Mouse (Mus musculus) stomach, embryonic 15.5 days (tissue): ENCODE data around the gene Mt2. TPM values are rescaled to one million over a fixed set of nuclear protein-coding genes. Genes with fewer than 3 reads are reported as not detected.
"Not testable (repeated sequence)": the region's sequence is repeated elsewhere in the genome, so short reads cannot be mapped to it uniquely, and the experiment has no call there.

Experiments
- ATAC-seq: fragments of 200-750 bp; cut with Nextera tagmentation; 2 replicates; pipeline ENCODE4 v1.8.0; 2017; ENCODE audit warnings: low read depth, moderate number of reproducible peaks, moderate TSS enrichment; ENCODE audit not compliant: insufficient read depth, low FRiP score
- H3K27ac ChIP-seq: fragments of 300-500 bp; sonication (generic); 2 replicates; pipeline ENCODE4 v1.5.1; 2015; ENCODE audit warnings: mild to moderate bottlenecking, inconsistent platforms
- H3K27me3 ChIP-seq: fragments of 300-500 bp; sonication (generic); replicated peaks from 2 replicates; pipeline ENCODE4 v1.6.1; 2015; ENCODE audit warnings: inconsistent platforms
- H3K36me3 ChIP-seq: fragments of 300-500 bp; sonication (generic); 2 replicates; pipeline ENCODE4 v1.6.1; 2015; ENCODE audit warnings: inconsistent platforms
- H3K4me1 ChIP-seq: fragments of 300-500 bp; sonication (generic); 2 replicates; pipeline ENCODE4 v1.6.1; 2015; ENCODE audit warnings: inconsistent platforms
- H3K4me2 ChIP-seq: fragments of 300-500 bp; sonication (generic); 2 replicates; pipeline ENCODE4 v1.6.1; 2015; ENCODE audit warnings: mild to moderate bottlenecking, inconsistent platforms
- H3K4me3 ChIP-seq: fragments of 300-500 bp; sonication (generic); replicated peaks from 2 replicates; pipeline ENCODE4 v1.5.1; 2015; ENCODE audit warnings: inconsistent platforms
- H3K9ac ChIP-seq: fragments of 300-500 bp; sonication (generic); 2 replicates; pipeline ENCODE4 v1.6.1; 2015; ENCODE audit warnings: inconsistent platforms
- H3K9me3 ChIP-seq: fragments of 300-500 bp; sonication (generic); 2 replicates; pipeline ENCODE4 v1.6.1; 2016; ENCODE audit warnings: inconsistent platforms
- WGBS: fragments of 180-500 bp; shearing (Covaris S2); methylation state at CpG from one replicate; pipeline ENCODE4 v1.1.7; 2015; 5-methylcytosine and 5-hydroxymethylcytosine counted together
- polyA plus RNA-seq: library from polyadenylated mRNA; unstranded; fragments of >200 nt; fragmentation: Nextera tagmentation; extraction: Ambion mirVana; gene quantifications from 2 replicates; pipeline ENCODE4 v1.2.1, GENCODE M21; 2015

The Mt2 gene
- polyA plus RNA-seq, 1 experiment from 2014 or later: 643 TPM

DNA sequence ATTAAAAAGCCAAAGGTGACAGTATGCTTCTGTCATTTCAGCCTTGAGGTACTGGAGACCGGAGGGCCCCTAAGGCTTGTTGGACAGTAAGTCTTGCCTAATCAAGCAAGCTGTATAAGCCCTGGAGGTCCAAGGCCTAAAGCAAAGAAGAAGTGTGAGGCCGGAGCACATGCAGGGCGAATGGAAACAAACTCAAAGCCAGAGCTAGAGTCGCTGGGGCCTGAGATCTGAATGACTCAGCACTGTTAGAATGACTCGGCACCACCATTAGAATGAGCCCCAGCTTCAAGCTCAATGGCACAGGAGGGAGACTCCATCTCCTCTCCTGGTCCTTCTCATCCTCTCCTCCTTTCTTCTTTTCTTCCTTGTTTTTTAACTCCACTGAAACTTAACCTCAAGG lies 21.5 kb upstream of the Mt2 start:
- Histone ChIP-seq H3K4me1 (peaks cover 7% of the 10 kb centered on the region), H3K4me2 (no peak overlapping the region)
- 77% methylated on average over 5 of the region's 5 CpGs for WGBS

DNA sequence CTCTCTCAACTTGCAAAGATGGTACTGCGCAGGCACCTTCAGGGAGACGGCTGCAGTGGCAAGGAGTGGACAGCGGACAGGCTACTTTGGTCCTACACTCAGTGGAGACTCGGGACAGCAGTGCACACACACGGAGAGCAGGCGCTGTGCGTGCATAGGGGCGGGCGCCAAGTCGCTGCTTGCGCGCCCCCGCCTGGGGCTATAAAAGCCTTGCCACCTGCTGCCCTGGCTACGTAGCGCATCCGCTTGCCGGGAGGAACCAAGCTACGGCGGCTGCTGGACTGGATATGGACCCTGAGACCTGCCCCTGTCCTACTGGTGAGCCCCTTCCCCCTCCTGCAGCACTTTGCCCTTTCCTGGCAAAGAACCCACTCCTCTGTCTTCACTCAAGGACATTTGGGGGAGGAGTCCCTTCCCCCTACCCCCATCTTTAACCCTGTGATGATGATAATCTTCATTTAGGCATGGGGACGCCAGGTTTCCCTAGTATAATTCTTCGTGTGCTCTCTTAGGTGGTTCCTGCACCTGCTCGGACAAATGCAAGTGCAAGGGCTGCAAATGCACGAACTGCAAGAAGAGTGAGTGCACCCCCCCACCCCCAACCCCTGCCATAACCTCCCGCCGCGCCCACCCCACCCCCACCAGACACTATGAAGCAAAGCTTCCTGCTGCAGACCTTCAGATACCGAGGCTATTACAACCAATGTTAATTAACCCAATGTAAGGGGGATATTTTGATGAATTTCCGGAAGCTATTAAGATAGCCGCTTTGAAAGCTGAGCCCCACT lies 19.8 kb upstream of the Mt2 start, which contains the start of gene Mt3:
TSS of gene Mt3 (plus strand) at position 95 of the 788 bp plus-strand sequence.
- WGBS: 3% methylated on average over 29 of the region's 29 CpGs
- Histone ChIP-seq H3K9me3 (no peaks in the 10 kb centered on the region), H3K4me1 (peaks cover 7% of the 10 kb centered on the region), H3K27ac (no peak within 1 kb of the TSS), H3K36me3 (no peaks in the 10 kb centered on the region), H3K9ac (no peak within 1 kb of the TSS), H3K4me3 (peak within 1 kb of the TSS; percentile 23), H3K27me3 (peaks cover 14% of the 10 kb centered on the region; the same call in 1 of the 2 replicates), H3K4me2 (peak within 1 kb of the TSS; percentile 59)
- peak; percentile 54; the same call in 1 of the 2 replicates for ATAC-seq

More for the DNA sequence above, 21.5 kb upstream of the Mt2 start:
- Histone ChIP-seq H3K9ac (no peak overlapping the region), H3K4me3 (no peak overlapping the region), H3K36me3 (no peaks in the 10 kb centered on the region), H3K27ac (no peak overlapping the region), H3K27me3 (peaks cover 14% of the 10 kb centered on the region; the same call in 1 of the 2 replicates), H3K9me3 (no peaks in the 10 kb centered on the region)
- no peak for ATAC-seq

DNA sequence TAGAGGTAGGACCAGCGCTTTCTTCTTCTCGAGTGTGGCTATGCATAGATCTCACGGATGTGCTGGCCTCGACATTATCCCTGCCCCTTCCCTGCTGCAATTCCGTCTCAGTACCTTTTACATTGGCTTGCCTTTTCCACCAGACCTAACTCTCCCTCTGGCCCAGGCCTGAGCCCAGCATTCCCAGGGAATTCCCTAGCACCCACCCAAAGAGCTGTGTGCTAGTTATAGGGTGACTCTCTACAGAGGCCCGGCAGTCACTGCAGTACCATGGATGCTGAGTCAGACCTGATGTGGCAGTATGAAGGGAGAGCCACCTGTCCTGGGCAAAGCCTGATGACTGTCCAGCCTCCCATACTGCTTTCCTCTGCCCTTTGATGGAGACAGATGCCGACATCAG lies 19.0 kb upstream of the Mt2 start:
- ATAC-seq: no peak
- Histone ChIP-seq H3K9ac (no peak overlapping the region), H3K4me2 (peak overlapping the region; percentile 59; the same call in 1 of the 2 replicates), H3K4me1 (peaks cover 7% of the 10 kb centered on the region), H3K27ac (no peak overlapping the region), H3K36me3 (no peaks in the 10 kb centered on the region), H3K4me3 (no peak overlapping the region), H3K9me3 (no peaks in the 10 kb centered on the region), H3K27me3 (peaks cover 14% of the 10 kb centered on the region; the same call in 1 of the 2 replicates)
- 33% methylated on average over 7 of the region's 7 CpGs for WGBS

DNA sequence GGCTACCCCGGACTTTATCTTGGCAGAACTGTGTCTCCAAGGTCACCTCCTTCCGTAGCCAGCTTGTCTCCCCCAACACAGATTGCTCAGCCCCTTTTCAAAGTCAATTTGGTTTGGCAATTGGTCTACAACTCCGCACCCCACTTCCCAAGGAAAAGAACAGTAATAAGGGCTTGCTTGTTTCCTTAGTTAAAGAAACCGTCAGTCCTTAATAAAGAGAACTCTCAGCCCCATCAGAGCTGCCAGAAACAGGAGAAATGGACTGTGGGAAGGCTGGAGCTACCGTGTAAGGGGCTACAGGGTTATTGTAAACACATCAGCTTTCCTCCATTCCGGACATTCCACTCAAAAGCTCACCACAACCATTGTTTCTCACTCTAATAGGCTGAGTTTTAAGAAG lies 17.9 kb upstream of the Mt2 start:
- no peak for ATAC-seq
- no peaks in the 10 kb centered on the region for H3K9me3 ChIP-seq
- peaks cover 14% of the 10 kb centered on the region; the same call in 1 of the 2 replicates for H3K27me3 ChIP-seq
- 36% methylated on average over 6 of the region's 6 CpGs for WGBS
- H3K4me3 ChIP-seq: no peak overlapping the region
- H3K4me1 ChIP-seq: peaks cover 7% of the 10 kb centered on the region
- H3K27ac ChIP-seq: no peak overlapping the region
- H3K36me3 ChIP-seq: no peaks in the 10 kb centered on the region
- no peak overlapping the region for H3K4me2 ChIP-seq
- H3K9ac ChIP-seq: no peak overlapping the region

DNA sequence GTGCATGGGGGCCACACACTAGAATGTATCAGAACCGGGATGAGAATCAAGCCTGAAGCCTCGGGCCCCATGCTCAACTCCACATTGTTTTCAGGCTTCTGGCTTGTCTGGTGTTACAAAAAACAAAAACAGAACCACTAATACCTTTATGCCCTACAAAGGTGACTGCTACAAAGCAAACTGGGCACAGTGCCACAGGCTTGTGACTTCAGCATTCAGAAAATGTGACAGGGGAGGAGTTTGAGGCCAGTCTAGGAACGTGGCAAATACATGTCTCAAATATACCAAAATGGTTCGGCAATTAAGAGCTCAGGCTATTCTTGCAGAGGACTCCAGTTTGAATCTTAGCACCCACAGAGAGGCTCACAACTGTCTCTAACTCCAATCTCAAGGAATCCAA lies 16.4 kb upstream of the Mt2 start:
- Histone ChIP-seq H3K36me3 (no peaks in the 10 kb centered on the region), H3K27me3 (peaks cover 14% of the 10 kb centered on the region; the same call in 1 of the 2 replicates), H3K4me3 (no peak overlapping the region), H3K9me3 (no peaks in the 10 kb centered on the region), H3K9ac (no peak overlapping the region), H3K4me1 (peaks cover 7% of the 10 kb centered on the region), H3K27ac (no peak overlapping the region), H3K4me2 (no peak overlapping the region)
- no peak for ATAC-seq
- WGBS: 63% methylated on average over 4 of the region's 4 CpGs

DNA sequence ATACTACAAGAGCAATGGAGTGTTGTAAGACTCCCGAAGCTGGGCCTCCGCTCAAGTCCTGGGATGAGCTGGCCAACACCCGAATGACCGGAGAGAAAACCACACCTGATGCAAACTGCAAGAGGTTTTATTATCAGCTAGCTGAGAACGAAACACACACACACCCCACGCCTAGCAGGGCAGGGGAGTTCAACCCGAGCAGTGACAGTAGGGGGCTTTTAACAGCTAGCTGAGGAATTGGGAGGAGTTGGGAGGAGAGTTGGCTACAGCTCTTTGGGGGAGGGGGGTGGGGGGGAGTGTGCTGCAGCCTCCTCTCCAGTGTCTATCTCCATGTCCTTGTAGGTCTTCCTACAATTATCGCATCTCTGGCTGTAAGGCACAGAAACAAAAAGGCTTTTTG lies 6.7 kb upstream of the Mt2 start:
- H3K9me3 ChIP-seq, H3K36me3 ChIP-seq, H3K4me3 ChIP-seq, H3K9ac ChIP-seq, H3K4me2 ChIP-seq, H3K4me1 ChIP-seq, H3K27ac ChIP-seq, ATAC-seq, H3K27me3 ChIP-seq: not testable (repeated sequence)
- WGBS: 60% methylated on average over 8 of the region's 8 CpGs

DNA sequence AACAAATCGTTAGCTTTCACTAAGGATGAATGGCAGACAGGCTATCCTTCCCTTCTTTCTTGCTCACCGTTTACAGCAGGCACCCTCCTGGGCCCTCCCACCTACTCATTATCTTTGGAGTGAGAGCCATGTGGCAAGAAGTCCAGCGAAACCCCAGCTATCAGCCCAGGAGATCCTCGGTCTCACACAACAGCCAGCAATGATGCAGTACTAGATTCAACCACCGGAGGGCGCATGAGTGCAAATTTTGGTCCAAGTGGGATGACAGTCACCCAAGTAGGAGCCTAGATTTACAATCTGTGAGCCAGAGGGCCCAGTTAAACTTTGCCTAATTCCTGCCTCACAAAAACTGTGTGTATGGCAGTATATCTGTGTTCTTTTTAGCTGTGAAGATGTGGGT lies 5.2 kb upstream of the Mt2 start:
- no peak for ATAC-seq
- peaks cover 13% of the 10 kb centered on the region for H3K27me3 ChIP-seq
- H3K9ac ChIP-seq: no peak overlapping the region
- peaks cover 12% of the 10 kb centered on the region for H3K4me1 ChIP-seq
- no peak overlapping the region for H3K4me3 ChIP-seq
- H3K27ac ChIP-seq: no peak overlapping the region
- H3K4me2 ChIP-seq: peak overlapping the region; percentile 37; the same call in 1 of the 2 replicates
- no peaks in the 10 kb centered on the region for H3K9me3 ChIP-seq
- H3K36me3 ChIP-seq: no peaks in the 10 kb centered on the region
- WGBS: 4% methylated on average over 6 of the region's 6 CpGs

DNA sequence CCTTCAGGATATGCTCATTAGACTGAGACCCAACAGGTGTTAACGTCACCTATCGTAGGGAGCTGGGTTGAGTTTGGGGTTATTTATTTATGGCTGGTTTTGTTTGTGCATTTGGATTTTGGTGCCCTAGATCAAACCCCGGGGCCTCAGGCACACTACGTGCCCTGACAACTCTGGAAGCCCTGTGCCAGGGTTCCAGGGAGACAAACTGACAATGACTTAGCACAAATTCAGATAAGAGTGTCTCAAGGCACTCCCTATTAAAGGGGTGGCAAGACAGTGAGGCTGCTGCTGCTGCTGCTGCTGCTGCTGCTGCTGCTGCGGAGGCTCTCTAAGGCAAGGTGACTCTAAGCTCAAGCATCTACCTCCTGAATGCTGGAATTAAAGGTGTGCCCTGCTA lies 2.9 kb upstream of the Mt2 start:
- ATAC-seq: peak; percentile 25; the same call in 1 of the 2 replicates
- Histone ChIP-seq H3K4me3 (no peak overlapping the region), H3K27me3 (peaks cover 31% of the 10 kb centered on the region), H3K9ac (no peak overlapping the region), H3K9me3 (no peaks in the 10 kb centered on the region), H3K27ac (no peak overlapping the region), H3K4me2 (no peak overlapping the region), H3K36me3 (no peaks in the 10 kb centered on the region), H3K4me1 (peaks cover 24% of the 10 kb centered on the region)
- 71% methylated on average over 5 of the region's 5 CpGs for WGBS

DNA sequence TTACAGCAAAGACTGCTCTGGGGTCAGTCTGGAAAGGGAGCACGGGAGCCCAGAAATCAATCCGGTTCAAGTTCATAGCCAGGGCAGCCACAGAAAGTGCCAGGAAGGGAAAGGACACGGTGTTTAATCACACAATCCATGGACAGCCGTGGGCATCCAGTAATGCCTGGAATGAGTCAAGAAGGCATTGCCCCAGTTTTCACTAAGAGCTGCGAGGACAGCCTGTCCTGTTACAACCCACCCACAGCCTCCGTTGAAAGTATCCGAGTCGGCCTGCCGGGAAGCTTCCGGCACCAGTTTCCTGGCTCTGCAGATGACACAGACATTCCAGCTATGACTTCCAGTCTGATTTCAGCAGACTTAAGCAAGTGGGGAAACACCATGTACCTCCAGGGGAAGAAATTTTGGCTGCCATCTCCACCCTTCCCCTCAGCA lies 1.1 kb upstream of the Mt2 start:
- no peak for ATAC-seq
- Histone ChIP-seq H3K27ac (peak overlapping the region; percentile 91), H3K9me3 (no peaks in the 10 kb centered on the region), H3K27me3 (peaks cover 42% of the 10 kb centered on the region), H3K9ac (no peak overlapping the region), H3K4me1 (peaks cover 24% of the 10 kb centered on the region), H3K36me3 (no peaks in the 10 kb centered on the region), H3K4me3 (peak overlapping the region; percentile 48), H3K4me2 (peak overlapping the region; percentile 89)
- WGBS: 41% methylated on average over 10 of the region's 10 CpGs

DNA sequence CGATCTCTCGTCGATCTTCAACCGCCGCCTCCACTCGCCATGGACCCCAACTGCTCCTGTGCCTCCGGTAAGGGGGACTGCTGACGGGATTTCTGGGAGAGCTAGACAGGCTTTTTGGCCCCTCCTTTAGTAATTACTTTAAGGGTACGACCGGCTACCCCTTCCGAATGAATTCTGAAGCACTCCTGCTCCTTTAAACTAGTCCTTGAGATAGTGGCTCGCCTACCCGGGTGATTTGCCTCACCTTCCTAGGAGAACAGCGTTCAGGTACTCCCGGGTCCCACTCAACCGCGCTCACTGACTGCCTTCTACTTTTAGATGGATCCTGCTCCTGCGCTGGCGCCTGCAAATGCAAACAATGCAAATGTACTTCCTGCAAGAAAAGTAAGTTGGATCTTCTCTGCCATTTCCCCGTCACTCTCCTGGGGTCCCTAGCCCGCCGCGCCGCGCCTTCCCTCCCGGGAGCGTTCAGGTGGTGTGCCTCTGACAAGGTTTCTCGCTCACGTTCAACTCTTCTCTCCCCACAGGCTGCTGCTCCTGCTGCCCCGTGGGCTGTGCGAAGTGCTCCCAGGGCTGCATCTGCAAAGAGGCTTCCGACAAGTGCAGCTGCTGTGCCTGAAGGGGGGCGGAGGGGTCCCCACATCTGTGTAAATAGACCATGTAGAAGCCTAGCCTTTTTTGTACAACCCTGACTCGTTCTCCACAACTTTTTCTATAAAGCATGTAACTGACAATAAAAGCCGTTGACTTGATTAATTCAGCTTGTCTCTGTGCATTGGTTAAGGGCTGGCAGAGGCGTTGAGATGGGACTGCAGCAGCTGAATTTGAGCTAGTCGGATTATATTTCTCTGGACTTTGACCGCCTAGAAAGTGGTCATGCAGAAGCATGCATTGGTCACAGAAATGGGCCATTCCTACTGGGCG lies 607 bp downstream of the Mt2 start:
- no peaks in the 10 kb centered on the region for H3K36me3 ChIP-seq
- H3K4me2 ChIP-seq: peak overlapping the region; percentile 89
- H3K4me1 ChIP-seq: peaks cover 24% of the 10 kb centered on the region
- H3K27ac ChIP-seq: peak overlapping the region; percentile 91
- peak overlapping the region; percentile 48 for H3K4me3 ChIP-seq
- WGBS: 2% methylated on average over 39 of the region's 39 CpGs
- peak overlapping the region; percentile 52 for H3K9ac ChIP-seq
- H3K27me3 ChIP-seq: peaks cover 47% of the 10 kb centered on the region
- no peaks in the 10 kb centered on the region for H3K9me3 ChIP-seq
- no peak for ATAC-seq

DNA sequence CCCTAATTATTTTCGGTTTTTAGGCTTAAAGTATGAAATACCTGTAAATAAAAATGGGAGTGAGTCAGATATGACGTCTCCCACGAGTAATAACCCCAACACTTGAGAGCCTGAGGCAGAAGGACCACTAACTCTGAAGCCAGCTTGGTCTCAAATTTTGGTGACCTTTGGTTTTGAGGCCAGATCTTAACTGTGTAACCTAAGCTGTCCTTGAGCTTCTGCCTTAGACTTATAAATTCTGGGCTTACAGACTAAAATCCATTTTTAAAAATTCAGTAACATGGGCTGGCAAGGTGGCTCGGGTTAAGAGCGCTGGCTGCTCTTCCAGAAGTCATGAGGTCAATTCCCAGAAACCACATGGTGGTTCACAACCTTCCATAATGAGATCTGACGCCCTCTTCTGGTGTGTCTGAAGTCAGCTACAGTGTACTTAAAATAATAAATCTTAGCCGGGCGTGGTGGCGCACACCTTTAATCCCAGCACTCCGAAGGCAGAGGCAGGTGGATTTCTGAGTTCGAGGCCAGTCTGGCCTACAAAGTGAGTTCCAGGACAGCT lies 1.5 kb downstream of the Mt2 start:
- Histone ChIP-seq H3K4me2 (peak overlapping the region; percentile 89; the same call in 1 of the 2 replicates), H3K9me3 (no peaks in the 10 kb centered on the region), H3K4me3 (peak overlapping the region; percentile 48), H3K27ac (0 out of 2 replicates have a peak overlapping the region, but pooled peaks have one; percentile 91), H3K9ac (no peak overlapping the region), H3K27me3 (peaks cover 50% of the 10 kb centered on the region), H3K36me3 (no peaks in the 10 kb centered on the region), H3K4me1 (peaks cover 24% of the 10 kb centered on the region)
- 49% methylated on average over 11 of the region's 11 CpGs for WGBS
- ATAC-seq: no peak
